Mouse (Mus musculus) hindbrain, embryonic 16.5 days (tissue): Measurements from ENCODE around the gene 1190005I06Rik. TPM values are rescaled to one million over a fixed set of nuclear protein-coding genes. Genes with fewer than 3 reads are reported as not detected.

Source experiments
- ATAC-seq: fragments of 200-750 bp; cut with Nextera tagmentation; 2 replicates; pipeline ENCODE4 v1.8.0; 2017; ENCODE audit warnings: moderate TSS enrichment, moderate library complexity
- H3K27ac ChIP-seq: fragments of 300-500 bp; sonication (generic); 2 replicates; pipeline ENCODE4 v1.5.1; 2014; ENCODE audit warnings: low read depth, mild to moderate bottlenecking, control low read depth, low read length, moderate library complexity
- H3K27me3 ChIP-seq: fragments of 300-500 bp; sonication (generic); replicated peaks from 2 replicates; pipeline ENCODE4 v1.6.1; 2014; ENCODE audit warnings: low read length; ENCODE audit not compliant: control insufficient read depth, insufficient read depth
- H3K36me3 ChIP-seq: fragments of 300-500 bp; sonication (generic); 2 replicates; pipeline ENCODE4 v1.6.1; 2014; ENCODE audit warnings: mild to moderate bottlenecking, low read length, moderate library complexity, mixed read lengths; ENCODE audit not compliant: control insufficient read depth, insufficient read depth
- H3K4me1 ChIP-seq: fragments of 300-500 bp; sonication (generic); 2 replicates; pipeline ENCODE4 v1.6.1; 2014; ENCODE audit warnings: low read depth, low read length; ENCODE audit not compliant: control insufficient read depth, insufficient read depth
- H3K4me2 ChIP-seq: fragments of 300-500 bp; sonication (generic); 2 replicates; pipeline ENCODE4 v1.6.1; 2014; ENCODE audit warnings: mild to moderate bottlenecking, low read length, control low read depth, moderate library complexity
- H3K4me3 ChIP-seq: fragments of 300-500 bp; sonication (generic); 2 replicates; pipeline ENCODE4 v1.5.1; 2014; ENCODE audit warnings: mild to moderate bottlenecking, low read length, control low read depth, moderate library complexity
- H3K9ac ChIP-seq: fragments of 300-500 bp; sonication (generic); 2 replicates; pipeline ENCODE4 v1.6.1; 2014; ENCODE audit warnings: low read depth, mild to moderate bottlenecking, control low read depth, low read length, moderate library complexity
- H3K9me3 ChIP-seq: fragments of 300-500 bp; sonication (generic); 2 replicates; pipeline ENCODE4 v1.6.1; 2014; ENCODE audit warnings: mild to moderate bottlenecking, low read length, moderate library complexity; ENCODE audit not compliant: control insufficient read depth
- WGBS: fragments of 180-500 bp; shearing (Covaris S2); extraction: QIAGEN DNeasy Blood & Tissue Kit; methylation state at CpG from one replicate; pipeline ENCODE4 v1.1.7; 2014; 5-methylcytosine and 5-hydroxymethylcytosine counted together
- polyA plus RNA-seq: library from polyadenylated mRNA; unstranded; fragments of >200 nt; fragmentation: Nextera tagmentation; extraction: Ambion mirVana; gene quantifications from 2 replicates; pipeline ENCODE4 v1.2.1, GENCODE M21; 2015

The 1190005I06Rik gene
- polyA plus RNA-seq, 1 experiment from 2014 or later, result 20.5 TPM

DNA sequence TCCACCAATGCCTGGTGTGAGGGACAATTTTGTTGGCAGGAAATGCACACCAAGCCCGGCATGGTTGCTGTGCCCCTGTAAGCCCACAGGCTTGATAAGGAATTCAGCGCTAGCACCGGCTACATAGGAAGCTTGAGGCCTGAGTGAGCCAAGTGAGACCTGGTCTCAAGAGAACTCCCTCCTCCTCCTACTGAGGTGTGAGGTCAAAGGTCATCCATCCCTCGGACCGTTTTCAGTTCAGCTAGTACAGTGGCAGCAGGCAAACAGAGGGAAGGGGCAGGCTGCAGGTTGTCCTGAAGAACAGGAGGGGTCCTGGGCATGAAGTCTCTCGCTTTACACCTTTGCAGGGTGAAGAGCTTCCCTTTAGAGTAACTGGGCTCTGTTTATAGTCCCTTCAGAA, 16.6 kb downstream of the 1190005I06Rik start:
- Histone ChIP-seq H3K4me2 (no peak overlapping the region), H3K9me3 (no peaks in the 10 kb centered on the region), H3K4me3 (no peak overlapping the region), H3K27me3 (peaks cover 2% of the 10 kb centered on the region), H3K4me1 (peaks cover 10% of the 10 kb centered on the region), H3K27ac (no peak overlapping the region), H3K36me3 (no peaks in the 10 kb centered on the region), H3K9ac (no peak overlapping the region)
- ATAC-seq, result no peak
- 61% methylated on average over 6 of the region's 6 CpGs for WGBS

DNA sequence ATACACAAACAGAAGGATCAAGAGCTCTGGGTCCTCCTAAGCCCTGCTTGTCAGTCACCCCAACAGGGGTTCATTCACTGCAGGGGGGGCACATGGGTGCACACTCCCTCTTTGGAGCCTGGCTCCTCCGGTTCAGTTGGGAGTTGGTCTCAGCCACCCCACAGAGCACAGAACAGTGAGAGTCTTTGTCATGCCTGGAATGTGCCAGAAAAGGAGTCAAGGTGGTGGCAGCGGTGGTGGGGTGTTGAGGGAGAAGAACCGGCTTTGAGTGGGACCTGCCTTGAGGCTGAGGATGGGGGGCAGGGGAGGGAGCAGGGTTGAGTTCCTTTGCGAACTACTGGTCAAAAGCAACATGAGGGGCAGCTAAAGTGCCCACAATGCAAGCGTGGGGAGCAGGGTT, 17.4 kb downstream of the 1190005I06Rik start:
- peaks cover 10% of the 10 kb centered on the region for H3K4me1 ChIP-seq
- 41% methylated on average over 5 of the region's 5 CpGs for WGBS
- H3K9ac ChIP-seq, result no peak overlapping the region
- H3K27me3 ChIP-seq, result no peaks in the 10 kb centered on the region; the same call in none of the 2 replicates
- no peaks in the 10 kb centered on the region for H3K36me3 ChIP-seq
- H3K9me3 ChIP-seq, result no peaks in the 10 kb centered on the region
- H3K27ac ChIP-seq, result no peak overlapping the region
- no peak for ATAC-seq
- H3K4me2 ChIP-seq, result no peak overlapping the region
- H3K4me3 ChIP-seq, result no peak overlapping the region

DNA sequence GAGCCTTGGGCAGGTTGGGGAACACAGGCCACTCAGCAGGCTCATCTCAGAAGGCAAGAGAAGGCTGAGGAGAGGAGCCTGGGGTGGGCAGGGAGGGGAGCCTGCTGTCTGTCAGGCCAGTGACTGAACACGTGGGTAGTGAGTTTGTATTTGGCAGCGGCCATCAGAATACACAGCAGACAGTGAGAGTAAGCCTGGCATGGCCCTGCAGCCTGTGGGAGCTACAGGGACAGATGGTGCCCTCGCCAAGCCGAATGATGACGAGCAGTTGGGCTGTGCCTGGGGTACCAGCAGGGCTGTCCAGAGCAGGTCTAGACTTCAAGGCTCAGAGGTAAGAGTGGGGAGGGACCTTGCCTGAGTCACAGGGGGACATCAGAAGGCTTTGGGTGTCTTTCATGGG, 20.1 kb downstream of the 1190005I06Rik start:
- no peak overlapping the region for H3K9ac ChIP-seq
- no peaks in the 10 kb centered on the region; the same call in 1 of the 2 replicates for H3K4me1 ChIP-seq
- H3K9me3 ChIP-seq, result no peaks in the 10 kb centered on the region
- no peaks in the 10 kb centered on the region; the same call in 1 of the 2 replicates for H3K27me3 ChIP-seq
- no peak overlapping the region for H3K27ac ChIP-seq
- H3K4me2 ChIP-seq, result no peak overlapping the region
- ATAC-seq, result peak; percentile 61
- WGBS, result 68% methylated on average over 5 of the region's 5 CpGs
- no peaks in the 10 kb centered on the region for H3K36me3 ChIP-seq
- no peak overlapping the region for H3K4me3 ChIP-seq

DNA sequence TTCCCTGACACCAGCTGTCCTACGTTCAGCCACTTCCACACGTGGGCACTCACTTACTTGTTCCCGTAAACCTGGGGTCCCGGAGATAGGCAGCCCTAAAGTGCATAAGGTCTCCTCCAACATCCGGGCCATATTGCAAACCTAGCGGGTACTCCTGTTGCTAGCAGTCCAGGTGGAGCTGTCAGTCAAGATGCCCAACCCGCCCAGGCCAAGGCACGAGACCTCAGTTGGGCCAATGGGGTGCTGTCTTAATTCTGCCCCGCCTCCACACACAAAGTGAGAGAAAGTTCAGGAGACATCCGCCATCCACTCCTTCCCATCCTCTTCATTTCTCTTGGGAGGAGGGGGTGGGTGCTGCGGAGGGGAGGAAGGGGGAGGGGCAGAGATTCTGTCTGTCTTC, 21.0 kb downstream of the 1190005I06Rik start:
- Histone ChIP-seq H3K4me1 (no peaks in the 10 kb centered on the region), H3K27ac (no peak overlapping the region), H3K27me3 (no peaks in the 10 kb centered on the region; the same call in 1 of the 2 replicates), H3K36me3 (no peaks in the 10 kb centered on the region), H3K9me3 (no peaks in the 10 kb centered on the region), H3K4me3 (no peak overlapping the region), H3K4me2 (no peak overlapping the region), H3K9ac (no peak overlapping the region)
- 68% methylated on average over 11 of the region's 11 CpGs for WGBS
- ATAC-seq, result no peak

DNA sequence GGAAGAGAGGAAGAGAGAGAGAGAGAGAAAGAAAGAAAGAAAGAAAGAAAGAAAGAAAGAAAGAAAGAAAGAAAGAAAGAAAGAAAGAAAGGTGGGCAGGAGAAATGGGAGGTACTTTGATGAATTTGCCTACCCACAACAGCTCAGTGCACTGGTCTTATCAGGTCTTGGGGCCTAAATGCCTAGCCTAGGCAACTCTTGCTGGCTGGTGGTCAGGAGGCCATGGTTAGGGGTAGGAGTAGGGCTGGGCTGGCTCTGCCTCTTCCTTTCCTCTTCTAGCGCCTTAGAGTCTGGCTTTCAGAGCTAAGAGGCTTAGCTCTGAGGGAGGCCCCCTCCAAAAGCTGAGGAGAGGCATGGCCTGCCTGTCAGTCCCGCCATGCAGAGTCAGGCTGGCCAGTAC, 23.8 kb downstream of the 1190005I06Rik start:
- ATAC-seq, result no peak
- Histone ChIP-seq H3K4me1 (peaks cover 2% of the 10 kb centered on the region; the same call in 1 of the 2 replicates), H3K36me3 (no peaks in the 10 kb centered on the region), H3K27me3 (no peaks in the 10 kb centered on the region), H3K9me3 (no peaks in the 10 kb centered on the region), H3K27ac (no peak overlapping the region), H3K4me3 (no peak overlapping the region), H3K4me2 (no peak overlapping the region), H3K9ac (no peak overlapping the region)
- WGBS, result 40% methylated on average over 2 of the region's 2 CpGs

DNA sequence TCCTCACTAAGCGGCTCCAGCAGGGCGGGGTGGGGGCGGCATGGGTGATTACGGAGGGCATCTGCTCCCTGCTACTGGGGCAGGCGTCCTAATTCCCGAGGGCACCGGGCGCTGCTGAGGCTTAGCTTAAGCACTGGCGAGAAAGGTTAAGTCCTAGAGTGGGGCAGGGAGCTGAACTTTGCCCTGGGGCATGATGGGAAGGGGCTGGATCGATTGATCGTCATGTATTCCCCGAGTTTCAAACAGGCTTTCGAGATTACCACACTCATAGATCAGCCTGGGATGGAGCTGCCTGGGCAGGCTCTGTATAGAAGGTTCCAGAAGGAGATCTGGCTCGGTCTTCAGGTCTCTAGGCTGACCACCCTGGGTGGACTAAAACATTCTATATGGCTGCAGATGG, 25.3 kb downstream of the 1190005I06Rik start:
- no peak overlapping the region for H3K4me2 ChIP-seq
- H3K27me3 ChIP-seq, result no peaks in the 10 kb centered on the region
- no peak overlapping the region for H3K4me3 ChIP-seq
- H3K4me1 ChIP-seq, result peaks cover 9% of the 10 kb centered on the region
- no peak overlapping the region for H3K27ac ChIP-seq
- no peak overlapping the region for H3K9ac ChIP-seq
- H3K36me3 ChIP-seq, result no peaks in the 10 kb centered on the region
- 78% methylated on average over 14 of the region's 14 CpGs for WGBS
- H3K9me3 ChIP-seq, result no peaks in the 10 kb centered on the region
- no peak for ATAC-seq

DNA sequence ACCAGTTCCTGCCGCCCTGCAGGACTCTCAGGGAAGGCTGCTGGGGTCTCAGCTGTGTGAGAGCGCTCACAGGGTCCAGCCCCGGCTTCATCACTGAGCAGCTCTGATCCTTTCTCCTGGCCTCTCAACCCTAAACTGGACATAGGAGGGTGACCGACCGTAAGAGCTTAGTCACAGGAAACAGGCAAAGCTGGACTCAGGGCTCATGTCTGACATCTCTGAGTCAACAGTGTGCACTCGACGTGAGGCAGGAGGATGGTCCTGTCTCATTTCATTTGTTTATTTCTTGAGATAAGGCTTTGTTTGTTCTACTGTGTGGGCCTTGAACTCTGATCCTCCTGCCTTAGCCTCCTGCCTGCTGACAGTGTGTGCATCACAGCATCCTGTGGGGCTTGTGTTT, 27.0 kb downstream of the 1190005I06Rik start:
- ATAC-seq, result no peak
- no peak overlapping the region for H3K4me3 ChIP-seq
- peaks cover 15% of the 10 kb centered on the region for H3K4me1 ChIP-seq
- no peak overlapping the region for H3K4me2 ChIP-seq
- no peaks in the 10 kb centered on the region for H3K9me3 ChIP-seq
- no peaks in the 10 kb centered on the region for H3K27me3 ChIP-seq
- no peak overlapping the region for H3K27ac ChIP-seq
- 65% methylated on average over 7 of the region's 7 CpGs for WGBS
- H3K9ac ChIP-seq, result no peak overlapping the region
- H3K36me3 ChIP-seq, result no peaks in the 10 kb centered on the region

DNA sequence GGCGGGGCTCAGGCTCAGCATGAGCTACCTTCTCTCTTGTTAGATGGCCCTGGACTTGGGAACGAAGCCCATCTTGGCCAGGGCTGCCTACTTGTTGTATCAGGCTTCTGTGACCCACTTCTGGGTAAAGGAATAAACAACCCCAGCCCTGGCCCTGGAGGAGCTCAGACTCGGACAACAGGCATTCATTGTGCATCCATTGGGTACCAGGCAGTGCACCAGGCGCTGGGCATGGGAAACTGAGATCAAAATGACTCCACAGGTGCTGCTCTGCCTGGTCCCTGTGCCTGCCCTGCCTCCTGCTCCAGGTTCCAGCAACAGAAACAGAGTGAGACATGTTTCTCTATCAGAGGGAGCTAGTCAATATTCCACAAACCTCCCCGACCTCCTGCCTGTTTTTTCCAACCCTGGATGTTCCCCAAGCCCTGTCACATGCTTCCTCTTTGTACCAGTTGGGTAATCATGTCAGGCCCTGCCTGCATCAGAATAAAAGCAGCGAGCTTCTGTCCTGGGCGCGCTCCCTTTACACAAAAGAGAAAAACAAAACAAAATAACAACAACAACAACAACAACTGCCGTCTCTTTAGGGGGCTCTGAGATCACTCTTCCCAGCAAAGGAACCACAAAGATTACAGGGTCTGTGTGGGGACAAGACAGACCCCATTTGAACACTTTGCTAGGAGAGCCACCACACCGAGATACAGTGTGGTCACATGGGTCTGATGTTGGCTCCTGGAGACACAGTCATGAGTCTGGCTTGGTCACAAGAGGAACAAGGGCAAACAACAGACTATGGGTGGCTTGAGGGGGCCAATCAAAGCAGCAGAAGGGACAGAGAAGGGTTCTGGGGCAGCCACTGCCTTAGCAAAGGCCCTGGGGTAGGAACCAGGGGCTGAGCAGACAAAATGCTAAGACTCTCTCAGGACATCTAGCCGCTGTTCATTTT, 27.9 kb downstream of the 1190005I06Rik start:
- Histone ChIP-seq H3K9me3 (no peaks in the 10 kb centered on the region), H3K27ac (no peak overlapping the region), H3K36me3 (no peaks in the 10 kb centered on the region), H3K9ac (no peak overlapping the region), H3K4me2 (no peak overlapping the region), H3K4me1 (peaks cover 15% of the 10 kb centered on the region), H3K4me3 (no peak overlapping the region), H3K27me3 (no peaks in the 10 kb centered on the region)
- no peak for ATAC-seq
- WGBS, result 66% methylated on average over 11 of the region's 11 CpGs

DNA sequence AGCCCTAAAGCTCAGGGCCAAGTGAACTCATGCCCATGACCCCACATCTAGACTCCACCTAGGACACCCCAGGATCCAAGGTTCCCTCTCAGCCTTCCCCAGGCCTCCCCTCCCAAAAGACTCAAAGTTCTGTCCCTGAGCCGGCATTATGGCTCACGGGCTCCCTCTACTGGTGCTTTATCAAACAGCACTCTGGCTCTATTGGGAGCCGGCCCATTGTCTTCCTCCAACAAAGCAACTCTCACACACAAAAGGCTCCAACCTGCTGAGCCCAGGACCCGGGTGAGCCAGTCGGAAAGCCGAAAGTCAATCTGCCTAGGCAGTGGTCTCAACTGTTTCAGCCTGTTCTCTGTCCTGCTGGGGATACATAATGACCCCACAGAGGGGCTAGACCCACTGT, 29.3 kb downstream of the 1190005I06Rik start:
- Histone ChIP-seq H3K4me1 (peaks cover 15% of the 10 kb centered on the region), H3K4me2 (peak overlapping the region; percentile 16; the same call in 1 of the 2 replicates), H3K9ac (no peak overlapping the region; the same call in 1 of the 2 replicates), H3K36me3 (no peaks in the 10 kb centered on the region), H3K4me3 (no peak overlapping the region), H3K27ac (no peak overlapping the region), H3K9me3 (no peaks in the 10 kb centered on the region), H3K27me3 (no peaks in the 10 kb centered on the region)
- WGBS, result 0% methylated on average over 6 of the region's 6 CpGs
- ATAC-seq, result peak; percentile 26
